Mouse (Mus musculus): Measurements from ENCODE around the gene Tpi1. TPM values are rescaled to one million over a fixed set of nuclear protein-coding genes. Genes with fewer than 3 reads are reported as not detected.

Tpi1 gene
- polyA plus RNA-seq (2012), result 388 and 516 TPM in 2 replicates

DNA sequence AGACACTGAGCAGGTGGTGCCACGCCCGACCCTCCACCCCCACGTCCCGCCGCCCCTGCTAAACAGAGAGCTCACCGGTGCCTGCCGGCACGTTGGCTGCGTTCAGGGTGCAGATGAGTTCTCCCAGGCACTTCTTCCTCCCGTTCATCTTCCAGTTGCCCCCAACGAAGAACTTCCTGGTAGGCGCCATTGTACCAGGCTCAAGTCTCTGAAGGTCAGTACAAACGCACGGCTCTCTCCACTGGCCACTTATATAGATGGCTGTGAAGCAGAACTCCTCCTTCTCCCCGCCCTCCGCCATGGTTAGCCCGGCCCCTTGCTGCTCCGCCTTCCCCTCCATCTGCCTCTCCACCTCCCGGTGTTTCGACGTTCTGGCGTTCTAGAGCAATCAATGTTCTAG lies at the start of gene Tpi1:
Gene Tpi1, minus strand, starts transcription at position 364 of the 400 bp plus-strand sequence.
- TF ChIP-seq GATA1 (IDR thresholded peaks at IDR 0.05; ENCODE audit: low read length), result no peak

GRCm38 (mm10) chr6:124863125-124863657 lies 49.1 kb upstream of the Tpi1 start:
- no peak for TF ChIP-seq GATA1 (IDR thresholded peaks at IDR 0.05; ENCODE audit: low read length)

- no peak for TF ChIP-seq GATA1 (IDR thresholded peaks at IDR 0.05; ENCODE audit: low read length)
Measured at GRCm38 (mm10) chr6:124862406-124863124, 48.5 kb upstream of the Tpi1 start.

DNA sequence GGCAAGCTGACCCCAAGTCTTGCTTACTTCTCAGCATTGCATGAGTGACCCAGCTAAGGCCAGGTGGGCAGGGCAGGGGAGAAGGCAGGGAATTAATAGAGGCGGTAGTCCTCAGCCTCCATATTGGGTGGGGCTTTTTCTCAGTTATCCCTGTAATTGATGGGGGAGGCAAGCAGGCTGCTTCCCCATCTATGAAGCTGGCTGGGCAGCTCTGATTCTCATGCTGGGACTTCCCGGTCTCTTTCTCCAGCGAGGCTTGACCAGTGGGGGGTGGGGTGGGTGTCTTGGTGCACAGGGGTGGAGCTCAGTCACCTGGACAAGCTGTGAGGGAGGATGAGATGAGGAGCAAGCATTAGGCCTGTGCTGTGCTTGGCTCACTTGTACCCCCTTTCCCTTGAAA lies 47.7 kb upstream of the Tpi1 start:
- no peak for TF ChIP-seq GATA1 (IDR thresholded peaks at IDR 0.05; ENCODE audit: low read length)

GRCm38 (mm10) chr6:124861266-124861665 lies 47.2 kb upstream of the Tpi1 start:
- TF ChIP-seq GATA1 (IDR thresholded peaks at IDR 0.05; ENCODE audit: low read length), result no peak

GRCm38 (mm10) chr6:124860511-124860910 lies 46.4 kb upstream of the Tpi1 start:
- TF ChIP-seq GATA1 (IDR thresholded peaks at IDR 0.05; ENCODE audit: low read length), result no peak

- no peak for TF ChIP-seq GATA1 (IDR thresholded peaks at IDR 0.05; ENCODE audit: low read length)
Measured at GRCm38 (mm10) chr6:124859725-124860124, 45.6 kb upstream of the Tpi1 start.

DNA sequence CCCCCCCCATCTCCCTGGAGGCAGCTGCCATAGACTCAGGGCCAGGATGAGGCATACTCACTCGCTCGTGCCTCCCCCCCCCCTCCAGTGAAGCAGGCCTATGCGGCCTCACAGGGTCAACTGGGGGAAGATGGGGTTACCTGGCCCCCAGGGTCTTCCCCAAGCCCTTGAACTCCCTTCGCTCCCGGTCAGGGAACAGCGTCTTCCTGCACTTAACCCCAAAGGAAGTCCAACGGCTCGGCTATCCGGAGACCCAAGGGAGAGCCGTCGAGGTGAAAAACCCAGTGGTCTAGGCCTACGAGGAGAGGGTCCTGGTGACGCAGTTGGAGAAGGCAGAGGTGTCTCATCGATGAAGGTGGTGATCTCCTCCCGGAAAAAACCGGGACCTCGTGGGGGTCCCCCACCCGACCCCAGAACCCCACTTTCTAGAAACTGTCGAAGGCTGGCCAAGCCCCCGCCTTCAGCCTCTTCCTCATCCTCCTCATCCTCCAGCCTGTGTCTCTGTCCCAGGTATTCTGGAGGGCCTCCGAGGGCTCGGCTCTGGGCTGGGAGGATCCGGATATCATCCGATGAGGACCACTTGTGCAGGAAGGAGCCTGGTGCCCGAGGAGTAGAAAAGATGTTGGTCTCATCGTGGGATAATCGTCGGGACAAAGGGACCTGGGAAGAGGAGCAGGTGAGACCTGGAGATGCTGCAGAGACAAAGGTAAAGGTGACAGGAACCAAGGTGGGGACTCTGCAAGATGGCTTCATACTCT lies 44.6 kb upstream of the Tpi1 start:
- TF ChIP-seq GATA1 (IDR thresholded peaks at IDR 0.05; ENCODE audit: low read length), result no peak

GRCm38 (mm10) chr6:124857840-124858530 lies 43.9 kb upstream of the Tpi1 start:
- no peak for TF ChIP-seq GATA1 (IDR thresholded peaks at IDR 0.05; ENCODE audit: low read length)

- TF ChIP-seq GATA1 (IDR thresholded peaks at IDR 0.05; ENCODE audit: low read length), result no peak
Measured at GRCm38 (mm10) chr6:124856916-124857839, 43.1 kb upstream of the Tpi1 start, which contains the start of gene P3h3. Gene P3h3, minus strand, starts transcription at chr6:124857752.

DNA sequence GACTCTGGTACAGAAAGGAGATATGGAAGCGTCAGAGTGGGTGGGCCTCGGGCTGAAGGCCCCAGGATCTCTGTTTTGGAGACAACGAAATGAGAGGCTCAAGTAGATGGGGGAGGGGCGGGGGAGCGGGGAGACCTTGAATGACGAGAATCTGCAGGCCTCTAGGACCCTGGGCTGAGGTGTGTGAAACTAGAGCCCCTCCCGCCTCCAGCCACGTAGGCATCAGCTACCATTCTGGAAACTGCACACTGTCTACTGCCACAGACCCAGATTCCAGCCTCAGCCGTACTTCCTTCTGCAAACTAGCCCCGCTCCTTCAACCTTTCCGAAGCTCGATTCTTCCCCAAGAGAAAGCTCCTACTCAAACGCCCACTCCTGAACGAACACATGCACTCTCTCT lies 42.2 kb upstream of the Tpi1 start:
- no peak for TF ChIP-seq GATA1 (IDR thresholded peaks at IDR 0.05; ENCODE audit: low read length)

DNA sequence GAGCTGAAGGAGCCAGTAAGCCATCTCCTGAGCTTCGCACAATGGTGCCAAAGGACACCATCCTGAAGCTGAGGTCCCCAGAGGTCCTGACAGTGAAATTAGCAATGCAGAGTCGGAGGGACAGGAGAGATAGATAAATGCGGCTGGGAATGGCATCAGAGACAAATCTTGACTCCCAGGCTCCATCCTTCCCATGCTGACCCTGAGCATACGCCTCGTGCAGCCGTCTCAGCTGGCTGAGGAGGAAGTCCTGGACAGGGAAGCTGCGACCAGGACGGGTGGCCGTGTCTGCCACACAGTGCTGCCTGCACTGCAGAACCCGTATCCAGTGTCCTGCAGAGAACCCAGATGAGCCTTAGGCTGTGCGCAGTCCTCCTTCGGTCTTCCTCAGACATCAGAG lies 40.6 kb upstream of the Tpi1 start:
- no peak for TF ChIP-seq GATA1 (IDR thresholded peaks at IDR 0.05; ENCODE audit: low read length)

- TF ChIP-seq GATA1 (IDR thresholded peaks at IDR 0.05; ENCODE audit: low read length), result no peak
Measured at GRCm38 (mm10) chr6:124850535-124850934, 36.4 kb upstream of the Tpi1 start.

DNA sequence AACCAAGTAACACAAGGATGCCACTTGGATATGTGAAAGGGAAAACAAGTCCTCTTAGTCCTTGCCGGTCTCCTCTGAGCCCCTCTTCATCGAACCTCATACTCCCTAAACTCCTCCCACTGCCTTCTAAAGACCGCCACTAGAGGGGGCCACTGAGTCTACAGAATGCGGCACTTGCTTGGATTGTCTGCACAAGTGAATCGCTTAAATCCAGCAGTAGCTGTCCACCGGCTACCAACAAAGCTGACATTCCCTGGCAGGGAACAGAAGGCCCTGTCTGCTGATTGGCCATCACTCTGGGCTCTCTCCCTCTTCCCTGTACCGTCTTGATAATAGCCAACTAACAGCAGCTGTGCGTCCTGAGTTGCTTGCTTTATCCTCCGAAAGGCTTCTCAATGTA lies 33.2 kb upstream of the Tpi1 start:
- no peak for TF ChIP-seq GATA1 (IDR thresholded peaks at IDR 0.05; ENCODE audit: low read length)
